Mouse (Mus musculus): Measurements from ENCODE around the gene Adamts5. TPM values are rescaled to one million over a fixed set of nuclear protein-coding genes. Genes with fewer than 3 reads are reported as not detected.

The Adamts5 gene
- polyA plus RNA-seq, 1 experiment, result 0.85 TPM

DNA sequence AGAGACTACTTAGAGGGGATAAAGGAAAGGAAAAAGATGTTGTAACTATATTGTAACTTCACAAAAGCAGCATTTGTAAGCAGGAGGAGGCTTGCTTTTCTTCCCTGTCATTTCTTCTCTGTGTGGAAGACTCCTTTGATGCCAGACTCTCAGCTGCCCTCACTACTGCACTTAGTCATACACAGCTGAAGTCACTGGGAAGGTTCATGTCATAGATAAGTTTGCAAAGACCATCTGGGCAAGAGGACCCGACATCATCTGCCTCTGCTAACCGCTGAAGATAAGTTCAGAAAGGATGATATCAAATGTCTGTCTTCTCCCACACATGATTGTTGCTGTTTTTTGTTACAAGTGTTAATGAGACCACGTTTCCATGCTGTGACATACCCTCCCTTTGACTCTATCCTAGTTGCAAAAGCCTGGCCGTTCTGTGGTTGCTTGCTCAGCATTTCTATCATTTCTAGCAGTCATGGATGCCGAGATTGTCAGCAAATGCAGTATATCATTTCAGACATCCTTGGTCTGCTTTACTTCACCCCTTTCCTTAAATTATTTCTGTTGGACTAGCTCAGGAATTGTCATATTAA lies 79.2 kb downstream of the Adamts5 start:
- Histone ChIP-seq H3K27me3 (ENCODE audit: control insufficient read depth, insufficient read depth, low read length) (no peaks in the 10 kb centered on the region), H3K27ac (ENCODE audit: control insufficient read depth, insufficient read depth, low read depth, low read length) (no peak overlapping the region), H3K4me3 (ENCODE audit: control insufficient read depth, low read depth, low read length) (no peak overlapping the region), H3K36me3 (ENCODE audit: control insufficient read depth, insufficient read depth, low read length) (no peaks in the 10 kb centered on the region), H3K4me1 (ENCODE audit: control insufficient read depth, insufficient read depth, low read length) (peaks cover 2% of the 10 kb centered on the region; the same call in 1 of the 2 replicates)
- TF ChIP-seq CTCF (IDR thresholded peaks at IDR 0.05; ENCODE audit: control insufficient read depth, insufficient read depth, insufficient replicate concordance, low read depth, low read length) (no peak), POLR2A (IDR thresholded peaks at IDR 0.05; ENCODE audit: control insufficient read depth, low read depth, low read length) (no peak)

DNA sequence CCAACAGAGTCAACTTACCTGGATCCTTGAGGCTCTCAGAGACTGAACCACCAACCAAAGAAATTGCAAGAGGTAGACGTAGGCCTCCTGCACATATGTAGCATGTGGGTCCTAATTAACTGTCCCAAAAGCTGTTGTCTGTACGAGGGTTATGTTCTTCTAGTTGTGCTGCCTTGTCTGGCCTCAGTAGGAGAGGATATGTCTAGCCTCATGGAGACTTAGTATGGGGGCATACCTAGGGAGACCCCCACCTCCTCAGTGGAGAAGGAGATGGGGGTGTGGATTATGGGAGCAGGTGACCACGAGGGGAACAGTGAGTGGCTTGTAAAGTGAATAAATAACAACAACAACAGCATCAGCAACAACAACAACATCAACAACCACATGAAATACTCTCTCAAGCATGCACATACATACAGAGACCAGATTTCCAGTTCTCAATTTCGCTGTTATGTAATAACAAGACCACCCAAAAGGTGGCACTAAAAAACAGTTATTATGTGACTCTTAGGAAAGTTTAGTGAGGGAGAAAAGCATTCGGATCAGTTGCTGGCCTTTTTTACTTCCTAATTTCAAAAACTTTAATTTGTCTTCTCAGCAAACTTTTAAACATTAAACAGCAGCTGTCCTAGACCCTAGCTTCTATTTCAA lies 81.7 kb downstream of the Adamts5 start:
- Histone ChIP-seq H3K4me1 (ENCODE audit: control insufficient read depth, insufficient read depth, low read length) (peaks cover 2% of the 10 kb centered on the region; the same call in 1 of the 2 replicates), H3K36me3 (ENCODE audit: control insufficient read depth, insufficient read depth, low read length) (no peaks in the 10 kb centered on the region), H3K27me3 (ENCODE audit: control insufficient read depth, insufficient read depth, low read length) (no peaks in the 10 kb centered on the region), H3K27ac (ENCODE audit: control insufficient read depth, insufficient read depth, low read depth, low read length) (peak overlapping the region; percentile 53; the same call in 1 of the 2 replicates), H3K4me3 (ENCODE audit: control insufficient read depth, low read depth, low read length) (peak overlapping the region; percentile 8; the same call in 1 of the 2 replicates)
- TF ChIP-seq CTCF (IDR thresholded peaks at IDR 0.05; ENCODE audit: control insufficient read depth, insufficient read depth, insufficient replicate concordance, low read depth, low read length) (no peak), POLR2A (IDR thresholded peaks at IDR 0.05; ENCODE audit: control insufficient read depth, low read depth, low read length) (no peak)

DNA sequence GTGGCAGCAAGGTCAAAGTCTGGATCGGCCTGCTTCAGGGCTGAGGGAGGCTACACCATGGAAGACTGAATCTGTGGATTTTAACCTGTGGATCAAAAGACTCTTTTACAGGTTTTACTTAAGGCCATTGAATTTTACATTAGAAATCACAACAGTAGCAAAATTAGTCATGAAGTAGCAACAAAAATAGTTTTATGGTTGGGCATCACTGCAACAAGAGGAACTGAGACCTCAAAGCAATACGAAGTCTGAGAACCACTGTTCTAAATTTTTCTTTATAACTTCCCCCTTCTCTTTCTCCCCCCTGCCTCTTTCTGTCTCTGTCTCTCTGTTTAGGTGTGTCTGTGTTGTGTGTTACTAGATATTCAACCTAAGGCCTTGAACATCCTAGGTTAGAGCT lies 87.5 kb downstream of the Adamts5 start:
- H3K4me1 ChIP-seq (ENCODE audit: control insufficient read depth, insufficient read depth, low read length), result no peaks in the 10 kb centered on the region; the same call in 1 of the 2 replicates
- H3K27ac ChIP-seq (ENCODE audit: control insufficient read depth, insufficient read depth, low read depth, low read length), result no peak overlapping the region
- no peaks in the 10 kb centered on the region for H3K27me3 ChIP-seq (ENCODE audit: control insufficient read depth, insufficient read depth, low read length)
- TF ChIP-seq POLR2A (IDR thresholded peaks at IDR 0.05; ENCODE audit: control insufficient read depth, low read depth, low read length), result no peak
- no peak for TF ChIP-seq CTCF (IDR thresholded peaks at IDR 0.05; ENCODE audit: control insufficient read depth, insufficient read depth, insufficient replicate concordance, low read depth, low read length)
- no peak overlapping the region for H3K4me3 ChIP-seq (ENCODE audit: control insufficient read depth, low read depth, low read length)
- no peaks in the 10 kb centered on the region for H3K36me3 ChIP-seq (ENCODE audit: control insufficient read depth, insufficient read depth, low read length)

DNA sequence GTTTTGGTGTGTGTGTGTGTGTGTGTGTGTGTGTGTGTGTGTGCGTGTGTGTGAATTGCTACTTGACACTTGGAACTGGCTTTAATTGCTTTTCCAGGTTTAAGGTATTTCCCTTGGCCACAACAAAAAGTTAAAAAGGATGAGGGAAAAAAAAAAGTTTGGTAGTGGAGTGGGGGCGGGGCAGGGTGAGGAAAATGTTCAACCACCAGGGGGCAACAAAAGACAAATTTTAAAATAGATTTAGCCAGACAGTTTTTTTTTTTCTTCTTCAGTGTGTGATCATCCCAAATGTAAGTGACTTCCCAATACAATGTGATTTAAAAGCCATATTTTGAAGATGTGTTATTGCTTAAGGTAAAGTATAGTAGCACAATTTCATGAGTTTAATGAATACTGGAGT lies 94.0 kb downstream of the Adamts5 start:
- Histone ChIP-seq H3K36me3 (ENCODE audit: control insufficient read depth, insufficient read depth, low read length) (no peaks in the 10 kb centered on the region), H3K4me3 (ENCODE audit: control insufficient read depth, low read depth, low read length) (no peak overlapping the region), H3K4me1 (ENCODE audit: control insufficient read depth, insufficient read depth, low read length) (peaks cover 7% of the 10 kb centered on the region; the same call in 1 of the 2 replicates), H3K27me3 (ENCODE audit: control insufficient read depth, insufficient read depth, low read length) (no peaks in the 10 kb centered on the region), H3K27ac (ENCODE audit: control insufficient read depth, insufficient read depth, low read depth, low read length) (no peak overlapping the region)
- TF ChIP-seq POLR2A (IDR thresholded peaks at IDR 0.05; ENCODE audit: control insufficient read depth, low read depth, low read length) (no peak), CTCF (IDR thresholded peaks at IDR 0.05; ENCODE audit: control insufficient read depth, insufficient read depth, insufficient replicate concordance, low read depth, low read length) (no peak)

DNA sequence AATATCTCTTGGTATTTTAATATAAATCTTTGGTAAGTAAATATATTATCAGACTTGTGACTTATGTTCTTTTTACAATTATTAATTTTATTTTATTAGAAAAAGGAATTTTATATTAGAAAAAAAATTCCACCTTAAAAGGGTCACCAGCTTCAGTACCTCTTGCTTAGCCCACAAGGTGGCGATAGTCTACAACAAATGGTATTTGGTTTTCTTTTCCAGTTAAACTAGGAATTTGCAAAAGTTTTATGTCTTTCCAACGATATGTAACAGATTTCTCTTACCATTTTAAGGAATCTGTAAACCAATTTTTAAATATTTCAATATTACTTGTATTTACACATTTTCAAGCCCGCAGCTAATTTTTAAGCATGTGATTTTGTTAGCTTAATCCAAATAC lies 94.6 kb downstream of the Adamts5 start:
- Histone ChIP-seq H3K36me3 (ENCODE audit: control insufficient read depth, insufficient read depth, low read length) (no peaks in the 10 kb centered on the region), H3K27ac (ENCODE audit: control insufficient read depth, insufficient read depth, low read depth, low read length) (no peak overlapping the region), H3K4me1 (ENCODE audit: control insufficient read depth, insufficient read depth, low read length) (peaks cover 12% of the 10 kb centered on the region), H3K4me3 (ENCODE audit: control insufficient read depth, low read depth, low read length) (no peak overlapping the region), H3K27me3 (ENCODE audit: control insufficient read depth, insufficient read depth, low read length) (no peaks in the 10 kb centered on the region)
- no peak for TF ChIP-seq POLR2A (IDR thresholded peaks at IDR 0.05; ENCODE audit: control insufficient read depth, low read depth, low read length)
- no peak for TF ChIP-seq CTCF (IDR thresholded peaks at IDR 0.05; ENCODE audit: control insufficient read depth, insufficient read depth, insufficient replicate concordance, low read depth, low read length)

Other genes with a start within 250 kb of the Adamts5 start
- 0.93 and 2.8 TPM in 2 replicates for gene Adamts1, start 98.7 kb downstream of the Adamts5 start, polyA plus RNA-seq (2012; rRNA removed)